In genomic region chr5:37040711-37041110, GRCm38 (mm10) we compare ENCODE assay signal across 14 mouse cellular contexts. TPM values are rescaled to one million over a fixed set of nuclear protein-coding genes. Genes with fewer than 3 reads are reported as not detected.
DNase-seq lines count a peak whose midpoint lies in the region; ATAC-seq and TF ChIP-seq lines count a peak whose summit lies in the region.
"Had no signal": no experiment of that assay in that cellular context is flagged by ENCODE, and none has a peak within 500 bp of the region (broad histone marks: within the 10 kb centered on the region; RNA-seq: fewer than 3 reads in every experiment).

No protein-coding gene starts in this region.

- no peak overlapping the region for H3K4me3 ChIP-seq in heart, embryonic 11.5 days (ENCODE audit: low read depth, low read length)
- H3K4me3 ChIP-seq in neural tube, embryonic 11.5 days (ENCODE audit: low read depth, low read length) = no peak overlapping the region
- H3K4me3 ChIP-seq in neural tube, embryonic 15.5 days (replicated peaks) = no peak overlapping the region
- no peak overlapping the region for H3K4me3 ChIP-seq in embryonic facial prominence, embryonic 11.5 days (ENCODE audit: low read depth, low read length)
- H3K4me3 ChIP-seq in stomach, postnatal 0 days (ENCODE audit: low read depth, low read length) = no peak overlapping the region
- H3K4me3 ChIP-seq: forebrain, embryonic 13.5 days; limb, embryonic 15.5 days had no signal

- no peak for TF ChIP-seq EP300 in stomach, postnatal 0 days (optimal IDR thresholded peaks at IDR 0.05)

- no peak overlapping the region for H3K27ac ChIP-seq in heart, embryonic 11.5 days (ENCODE audit: low read depth, low read length)
- H3K27ac ChIP-seq in neural tube, embryonic 11.5 days (ENCODE audit: low read depth, low read length) = no peak overlapping the region
- no peak overlapping the region for H3K27ac ChIP-seq in neural tube, embryonic 15.5 days (replicated peaks)
- H3K27ac ChIP-seq in embryonic facial prominence, embryonic 11.5 days (replicated peaks; ENCODE audit: low read depth, low read length) = no peak overlapping the region
- H3K27ac ChIP-seq in stomach, postnatal 0 days (replicated peaks) = no peak overlapping the region
- H3K27ac ChIP-seq: forebrain, embryonic 13.5 days; limb, embryonic 15.5 days had no signal

- H3K4me2 ChIP-seq in heart, embryonic 11.5 days = peak overlapping the region; percentile 33; the same call in 1 of the 2 replicates
- H3K4me2 ChIP-seq in neural tube, embryonic 11.5 days (ENCODE audit: low read depth) = no peak overlapping the region
- H3K4me2 ChIP-seq in neural tube, embryonic 15.5 days = no peak overlapping the region
- H3K4me2 ChIP-seq in embryonic facial prominence, embryonic 11.5 days (ENCODE audit: low read depth, low read length) = no peak overlapping the region
- no peak overlapping the region for H3K4me2 ChIP-seq in stomach, postnatal 0 days (replicated peaks; ENCODE audit: low read depth)
- H3K4me2 ChIP-seq: forebrain, embryonic 13.5 days; limb, embryonic 15.5 days had no signal

- no peak for TF ChIP-seq CTCF in stomach, postnatal 0 days (IDR thresholded peaks at IDR 0.05; ENCODE audit: low read depth)

- intact Hi-C loops in heart, postnatal 36 days (cut with DNase I) = no loop called here

- no peak for ATAC-seq in heart, embryonic 11.5 days (replicated peaks; ENCODE audit: insufficient number of reproducible peaks, low FRiP score, low TSS enrichment)
- ATAC-seq in neural tube, embryonic 11.5 days (ENCODE audit: insufficient read depth, low FRiP score, low TSS enrichment) = no peak
- no peak for ATAC-seq in neural tube, embryonic 15.5 days (ENCODE audit: low FRiP score)
- ATAC-seq in embryonic facial prominence, embryonic 11.5 days (replicated peaks; ENCODE audit: insufficient number of reproducible peaks, low FRiP score, low TSS enrichment, low read depth) = no peak
- ATAC-seq in stomach, postnatal 0 days (ENCODE audit: low FRiP score, low TSS enrichment) = peak; percentile 57
- ATAC-seq: forebrain, embryonic 13.5 days had no signal

- no peak overlapping the region for H3K9ac ChIP-seq in heart, embryonic 11.5 days (ENCODE audit: low read depth, low read length)
- H3K9ac ChIP-seq in neural tube, embryonic 11.5 days (ENCODE audit: low read length) = no peak overlapping the region
- H3K9ac ChIP-seq in neural tube, embryonic 15.5 days (replicated peaks) = no peak overlapping the region
- no peak overlapping the region for H3K9ac ChIP-seq in embryonic facial prominence, embryonic 11.5 days (replicated peaks; ENCODE audit: low read length)
- H3K9ac ChIP-seq in stomach, postnatal 0 days (ENCODE audit: low read length) = no peak overlapping the region
- H3K9ac ChIP-seq: forebrain, embryonic 13.5 days; limb, embryonic 15.5 days had no signal

- 0 out of 2 replicates have a peak, but pooled peaks cover 5% of the 10 kb centered on the region for H3K27me3 ChIP-seq in heart, embryonic 11.5 days (ENCODE audit: control insufficient read depth, insufficient read depth, low read length)
- no peaks in the 10 kb centered on the region for H3K27me3 ChIP-seq in neural tube, embryonic 11.5 days (ENCODE audit: control insufficient read depth, insufficient read depth, low read length)
- no peaks in the 10 kb centered on the region for H3K27me3 ChIP-seq in neural tube, embryonic 15.5 days (replicated peaks)
- H3K27me3 ChIP-seq in embryonic facial prominence, embryonic 11.5 days (ENCODE audit: control insufficient read depth, insufficient read depth, low read length) = no peaks in the 10 kb centered on the region; the same call in 1 of the 2 replicates
- no peaks in the 10 kb centered on the region for H3K27me3 ChIP-seq in stomach, postnatal 0 days (ENCODE audit: control insufficient read depth, insufficient read depth, low read length)

- H3K4me1 ChIP-seq in heart, embryonic 11.5 days (ENCODE audit: control insufficient read depth, insufficient read depth, low read length) = peaks cover 5% of the 10 kb centered on the region; the same call in 1 of the 2 replicates
- no peaks in the 10 kb centered on the region for H3K4me1 ChIP-seq in neural tube, embryonic 11.5 days (ENCODE audit: control insufficient read depth, insufficient read depth, low read length)
- H3K4me1 ChIP-seq in neural tube, embryonic 15.5 days = peaks cover 9% of the 10 kb centered on the region; the same call in 1 of the 2 replicates
- H3K4me1 ChIP-seq in embryonic facial prominence, embryonic 11.5 days (ENCODE audit: control insufficient read depth, insufficient read depth, low read length) = no peaks in the 10 kb centered on the region; the same call in 1 of the 2 replicates
- no peaks in the 10 kb centered on the region for H3K4me1 ChIP-seq in stomach, postnatal 0 days (replicated peaks; ENCODE audit: control insufficient read depth, insufficient read depth)

- 18% methylated on average over 9 of the region's 9 CpGs for WGBS in heart, embryonic 11.5 days (ENCODE audit: insufficient replicate concordance)
- 26% methylated on average over 9 of the region's 9 CpGs for whole genome bisulfite sequencing in neural tube, embryonic 11.5 days
- whole genome bisulfite sequencing in neural tube, embryonic 15.5 days = 15% methylated on average over 9 of the region's 9 CpGs
- 17% methylated on average over 9 of the region's 9 CpGs for WGBS in embryonic facial prominence, embryonic 11.5 days
- 10% methylated on average over 9 of the region's 9 CpGs for WGBS in stomach, postnatal 0 days

- DNase-seq in heart, postnatal 36 days = no peak
- peak; percentile 35 for DNase-seq in neural tube, embryonic 11.5 days (ENCODE audit: low spot score)
- DNase-seq in embryonic facial prominence, embryonic 11.5 days (ENCODE audit: low spot score) = peak; percentile 26
- DNase-seq in stomach, postnatal 0 days (ENCODE audit: low spot score) = peak; percentile 67
- DNase-seq in ovary, postnatal 14 days (ENCODE audit: low spot score) = no peak
- no peak for DNase-seq in kidney, postnatal 10 days
- DNase-seq: adrenal gland, adult 2 months; cerebellum, adult 9-11 months had no signal

- H3K36me3 ChIP-seq in heart, embryonic 11.5 days (ENCODE audit: control insufficient read depth, insufficient read depth, low read length) = no peaks in the 10 kb centered on the region
- H3K36me3 ChIP-seq in neural tube, embryonic 11.5 days (ENCODE audit: control insufficient read depth, insufficient read depth, low read length) = no peaks in the 10 kb centered on the region
- H3K36me3 ChIP-seq in neural tube, embryonic 15.5 days = no peaks in the 10 kb centered on the region
- H3K36me3 ChIP-seq in embryonic facial prominence, embryonic 11.5 days (replicated peaks; ENCODE audit: control insufficient read depth, insufficient read depth, low read depth, low read length) = no peaks in the 10 kb centered on the region
- no peaks in the 10 kb centered on the region for H3K36me3 ChIP-seq in stomach, postnatal 0 days (ENCODE audit: control insufficient read depth, insufficient read depth, low read length)
- H3K36me3 ChIP-seq: limb, embryonic 15.5 days had no signal

- H3K9me3 ChIP-seq in heart, embryonic 11.5 days (replicated peaks; ENCODE audit: control insufficient read depth, low read length) = no peaks in the 10 kb centered on the region
- H3K9me3 ChIP-seq in neural tube, embryonic 11.5 days (ENCODE audit: control insufficient read depth, low read length) = no peaks in the 10 kb centered on the region
- H3K9me3 ChIP-seq in neural tube, embryonic 15.5 days (replicated peaks) = no peaks in the 10 kb centered on the region
- H3K9me3 ChIP-seq in embryonic facial prominence, embryonic 11.5 days (replicated peaks; ENCODE audit: control insufficient read depth, low read length) = no peaks in the 10 kb centered on the region
- no peaks in the 10 kb centered on the region for H3K9me3 ChIP-seq in stomach, postnatal 0 days (ENCODE audit: control insufficient read depth, low read length)
- H3K9me3 ChIP-seq: forebrain, embryonic 13.5 days; limb, embryonic 15.5 days had no signal

RNA-seq across cellular contexts. Expression of gene Gm1043, which starts 44.5 kb away (rescaled TPM):
- not detected in 2 replicates for polyA plus RNA-seq in heart, embryonic 11.5 days (2014; fragmentation: Nextera tagmentation; extraction: Ambion mirVana)
- total RNA-seq in heart, postnatal 36 days (2021) = not detected
- polyA plus RNA-seq in neural tube, embryonic 11.5 days (2014; fragmentation: Nextera tagmentation; extraction: Ambion mirVana) = 0.12 TPM in 2 replicates
- 1.3 and 2.1 TPM in 2 replicates for polyA plus RNA-seq in neural tube, embryonic 15.5 days (2015; fragmentation: Nextera tagmentation; extraction: Ambion mirVana)
- polyA plus RNA-seq in embryonic facial prominence, embryonic 11.5 days (2014; fragmentation: Nextera tagmentation; extraction: Ambion mirVana) = not detected in 2 replicates
- 0.02 and 0.07 TPM in 2 replicates for polyA plus RNA-seq in stomach, postnatal 0 days (2015; fragmentation: Nextera tagmentation; extraction: Ambion mirVana)
- total RNA-seq: MEL had no signal
- polyA plus RNA-seq: heart, postnatal 0 days had no signal

RNA-seq across cellular contexts. Expression of gene Wfs1, which starts 51.7 kb away (rescaled TPM):
- 23.8 and 28.5 TPM in 2 replicates for polyA plus RNA-seq in heart, embryonic 11.5 days (2014; fragmentation: Nextera tagmentation; extraction: Ambion mirVana)
- 10 to 100 TPM; 81.6 to 82.0 TPM for total RNA-seq in heart, postnatal 36 days (2021)
- 8.7 and 8.9 TPM in 2 replicates for polyA plus RNA-seq in neural tube, embryonic 11.5 days (2014; fragmentation: Nextera tagmentation; extraction: Ambion mirVana)
- 9.4 and 9.7 TPM in 2 replicates for polyA plus RNA-seq in neural tube, embryonic 15.5 days (2015; fragmentation: Nextera tagmentation; extraction: Ambion mirVana)
- 5.9 and 6.4 TPM in 2 replicates for polyA plus RNA-seq in embryonic facial prominence, embryonic 11.5 days (2014; fragmentation: Nextera tagmentation; extraction: Ambion mirVana)
- polyA plus RNA-seq in stomach, postnatal 0 days (2015; fragmentation: Nextera tagmentation; extraction: Ambion mirVana) = 7.6 and 8.5 TPM in 2 replicates
- total RNA-seq: MEL had no signal

Comparison
In these comparisons a context has a peak if more than half of its experiments do, and no peak if none do; other contexts are left out.
1. DNase-seq: peak in neural tube, embryonic 11.5 days (single experiment), embryonic facial prominence, embryonic 11.5 days (single experiment) and stomach, postnatal 0 days (single experiment); none in heart, postnatal 36 days (0 of 2), ovary, postnatal 14 days (single experiment) and kidney, postnatal 10 days (single experiment).